Mouse (Mus musculus) lung, adult 2 months (tissue): Measurements from ENCODE around the gene Ak5.

Experiments
- CTCF ChIP-seq: fragments of 200-500 bp; IDR thresholded peaks from 2 replicates; pipeline ENCODE4 v1.5.1; 2011; ENCODE audit warnings: mild to moderate bottlenecking, low read length, control low read depth; ENCODE audit not compliant: insufficient read depth
- POLR2A ChIP-seq: fragments of 200-500 bp; IDR thresholded peaks from 2 replicates; pipeline ENCODE4 v1.6.1; 2011; ENCODE audit warnings: low read depth, mild to moderate bottlenecking, control low read depth, low read length, borderline replicate concordance; ENCODE audit errors: extremely low read depth

DNA sequence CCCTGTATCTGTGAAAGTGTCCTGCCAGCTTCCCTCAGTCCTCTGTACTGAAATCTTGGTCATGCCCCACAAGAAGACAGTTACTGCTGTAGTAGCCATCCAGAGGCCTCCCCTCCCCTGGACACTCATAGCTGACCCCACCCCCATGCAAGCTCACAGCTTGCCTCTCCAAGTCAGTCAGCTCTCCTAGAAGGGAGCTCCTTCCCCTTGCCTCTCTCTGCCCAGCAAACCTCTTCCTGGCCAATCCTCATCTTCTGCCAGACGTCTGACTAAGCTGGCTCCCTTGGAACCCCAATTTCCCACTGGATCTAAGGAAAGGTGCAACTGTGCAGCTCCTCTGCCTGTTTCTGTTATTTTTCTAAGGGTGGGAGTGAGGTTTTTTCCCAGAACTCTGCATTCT is 90.9 kb downstream of the Ak5 start:
- TF ChIP-seq POLR2A (no peak), CTCF (no peak)
